Mouse (Mus musculus): ENCODE data around the gene Amh. TPM values are rescaled to one million over a fixed set of nuclear protein-coding genes. Genes with fewer than 3 reads are reported as not detected.

Gene Amh
- 0.09 TPM in 1 of 2 replicates, not detected in the other for polyA plus RNA-seq (2015; fragmentation: Nextera tagmentation; extraction: Ambion mirVana)

- peaks cover 33% of the 10 kb centered on the region for H3K36me3 ChIP-seq (ENCODE audit: insufficient read depth, low read length)
- no peak within 1 kb of the TSS for H3K27ac ChIP-seq
- H3K9ac ChIP-seq (ENCODE audit: low read depth, low read length) = no peak within 1 kb of the TSS
- ATAC-seq (replicated peaks; ENCODE audit: low FRiP score, low read depth) (no peak), DNase-seq (ENCODE audit: low spot score) (no peak)
- 69% methylated on average over 6 of the region's 6 CpGs for WGBS
- TF ChIP-seq CTCF (IDR thresholded peaks at IDR 0.05; ENCODE audit: low read depth) = no peak
- no peaks in the 10 kb centered on the region for H3K27me3 ChIP-seq (ENCODE audit: insufficient read depth, low read length)
- H3K4me2 ChIP-seq (ENCODE audit: low read length) = no peak within 1 kb of the TSS
- H3K4me1 ChIP-seq (replicated peaks; ENCODE audit: insufficient read depth, low read length) = peaks cover 29% of the 10 kb centered on the region
- no peaks in the 10 kb centered on the region for H3K9me3 ChIP-seq (replicated peaks; ENCODE audit: low read length)
- no peak within 1 kb of the TSS for H3K4me3 ChIP-seq (replicated peaks; ENCODE audit: low read depth, low read length)
These were observed at the start of gene Amh for GRCm38 (mm10) chr10:80804916-80805315. Gene Amh (plus strand): TSS chr10:80805243.

- no peaks in the 10 kb centered on the region for H3K9me3 ChIP-seq (replicated peaks; ENCODE audit: low read length)
- TF ChIP-seq CTCF (IDR thresholded peaks at IDR 0.05; ENCODE audit: low read depth) = no peak
- peak overlapping the region; percentile 69 for H3K27ac ChIP-seq
- DNase-seq (ENCODE audit: low spot score) (no peak), ATAC-seq (replicated peaks; ENCODE audit: low FRiP score, low read depth) (no peak)
- H3K9ac ChIP-seq (ENCODE audit: low read depth, low read length) = peak overlapping the region; percentile 83
- peak overlapping the region; percentile 85 for H3K4me2 ChIP-seq (ENCODE audit: low read length)
- no peaks in the 10 kb centered on the region for H3K27me3 ChIP-seq (ENCODE audit: insufficient read depth, low read length)
- peak overlapping the region; percentile 86 for H3K4me3 ChIP-seq (replicated peaks; ENCODE audit: low read depth, low read length)
- peaks cover 24% of the 10 kb centered on the region for H3K4me1 ChIP-seq (replicated peaks; ENCODE audit: insufficient read depth, low read length)
- WGBS = under 1% methylated on average over 63 of the region's 75 CpGs
- H3K36me3 ChIP-seq (ENCODE audit: insufficient read depth, low read length) = no peaks in the 10 kb centered on the region
These were observed 49.6 kb upstream of the Amh start for GRCm38 (mm10) chr10:80755291-80756015.

DNA sequence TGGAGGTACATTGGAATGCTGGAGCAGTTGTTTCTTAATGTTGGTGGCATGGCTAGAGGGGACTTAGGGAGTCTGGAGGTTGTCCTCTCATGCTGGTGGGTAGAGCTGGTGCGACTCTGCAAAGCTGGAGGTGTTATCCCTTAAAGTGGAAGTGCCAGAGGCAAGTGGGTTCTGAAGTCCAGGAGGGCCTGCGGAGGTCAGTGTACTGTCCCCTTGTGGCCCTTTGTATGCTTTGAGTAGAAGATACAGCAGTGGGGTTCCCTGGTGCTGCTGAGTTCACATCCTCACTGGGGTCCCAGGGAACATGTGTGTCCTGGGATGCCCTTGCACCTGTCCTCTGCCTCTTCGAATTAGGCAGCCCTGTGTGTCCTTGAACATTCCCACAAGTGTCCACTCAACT lies 48.9 kb upstream of the Amh start:
- Histone ChIP-seq H3K9me3 (replicated peaks; ENCODE audit: low read length) (no peaks in the 10 kb centered on the region), H3K4me2 (ENCODE audit: low read length) (peak overlapping the region; percentile 85), H3K4me1 (replicated peaks; ENCODE audit: insufficient read depth, low read length) (peaks cover 29% of the 10 kb centered on the region), H3K9ac (ENCODE audit: low read depth, low read length) (peak overlapping the region; percentile 83), H3K36me3 (ENCODE audit: insufficient read depth, low read length) (no peaks in the 10 kb centered on the region), H3K4me3 (replicated peaks; ENCODE audit: low read depth, low read length) (peak overlapping the region; percentile 86), H3K27ac (no peak overlapping the region), H3K27me3 (ENCODE audit: insufficient read depth, low read length) (no peaks in the 10 kb centered on the region)
- WGBS = 22% methylated on average over 3 of the region's 3 CpGs
- ATAC-seq (replicated peaks; ENCODE audit: low FRiP score, low read depth) = no peak
- DNase-seq (ENCODE audit: low spot score) = peak; percentile 3
- TF ChIP-seq CTCF (IDR thresholded peaks at IDR 0.05; ENCODE audit: low read depth) = peak; percentile 25; the same call in 1 of the 2 replicates

GRCm38 (mm10) chr10:80756509-80756908 lies 48.5 kb upstream of the Amh start:
- peaks cover 31% of the 10 kb centered on the region for H3K4me1 ChIP-seq (replicated peaks; ENCODE audit: insufficient read depth, low read length)
- H3K4me3 ChIP-seq (replicated peaks; ENCODE audit: low read depth, low read length) = peak overlapping the region; percentile 86
- no peak for DNase-seq (ENCODE audit: low spot score)
- no peak for TF ChIP-seq CTCF (IDR thresholded peaks at IDR 0.05; ENCODE audit: low read depth)
- ATAC-seq (replicated peaks; ENCODE audit: low FRiP score, low read depth) = no peak
- no peak overlapping the region for H3K27ac ChIP-seq
- H3K9ac ChIP-seq (ENCODE audit: low read depth, low read length) = peak overlapping the region; percentile 83
- peak overlapping the region; percentile 85 for H3K4me2 ChIP-seq (ENCODE audit: low read length)
- H3K9me3 ChIP-seq (replicated peaks; ENCODE audit: low read length) = no peaks in the 10 kb centered on the region
- no peaks in the 10 kb centered on the region for H3K36me3 ChIP-seq (ENCODE audit: insufficient read depth, low read length)
- no peaks in the 10 kb centered on the region for H3K27me3 ChIP-seq (ENCODE audit: insufficient read depth, low read length)
- WGBS = 52% methylated on average over 2 of the region's 2 CpGs

GRCm38 (mm10) chr10:80756967-80757366 lies 48.1 kb upstream of the Amh start:
- Histone ChIP-seq H3K4me3 (replicated peaks; ENCODE audit: low read depth, low read length) (no peak overlapping the region), H3K27ac (peak overlapping the region; percentile 13; the same call in 1 of the 2 replicates), H3K9me3 (replicated peaks; ENCODE audit: low read length) (no peaks in the 10 kb centered on the region), H3K36me3 (ENCODE audit: insufficient read depth, low read length) (no peaks in the 10 kb centered on the region), H3K4me1 (replicated peaks; ENCODE audit: insufficient read depth, low read length) (peaks cover 35% of the 10 kb centered on the region), H3K27me3 (ENCODE audit: insufficient read depth, low read length) (no peaks in the 10 kb centered on the region), H3K4me2 (ENCODE audit: low read length) (peak overlapping the region; percentile 85), H3K9ac (ENCODE audit: low read depth, low read length) (peak overlapping the region; percentile 83; the same call in 1 of the 2 replicates)
- WGBS = 51% methylated on average over 4 of the region's 4 CpGs
- no peak for TF ChIP-seq CTCF (IDR thresholded peaks at IDR 0.05; ENCODE audit: low read depth)
- DNase-seq (ENCODE audit: low spot score) (no peak), ATAC-seq (replicated peaks; ENCODE audit: low FRiP score, low read depth) (no peak)

GRCm38 (mm10) chr10:80757717-80758116 lies 47.3 kb upstream of the Amh start:
- DNase-seq (ENCODE audit: low spot score) (peak; percentile 78), ATAC-seq (replicated peaks; ENCODE audit: low FRiP score, low read depth) (peak; percentile 52)
- no peaks in the 10 kb centered on the region for H3K36me3 ChIP-seq (ENCODE audit: insufficient read depth, low read length)
- WGBS = 25% methylated on average over 5 of the region's 5 CpGs
- no peak overlapping the region for H3K9ac ChIP-seq (ENCODE audit: low read depth, low read length)
- peak; percentile 78 for TF ChIP-seq CTCF (IDR thresholded peaks at IDR 0.05; ENCODE audit: low read depth)
- no peaks in the 10 kb centered on the region for H3K9me3 ChIP-seq (replicated peaks; ENCODE audit: low read length)
- H3K4me2 ChIP-seq (ENCODE audit: low read length) = 0 out of 2 replicates have a peak overlapping the region, but pooled peaks have one; percentile 85
- 0 out of 2 replicates have a peak overlapping the region, but pooled peaks have one; percentile 6 for H3K27ac ChIP-seq
- peaks cover 29% of the 10 kb centered on the region for H3K4me1 ChIP-seq (replicated peaks; ENCODE audit: insufficient read depth, low read length)
- no peak overlapping the region for H3K4me3 ChIP-seq (replicated peaks; ENCODE audit: low read depth, low read length)
- H3K27me3 ChIP-seq (ENCODE audit: insufficient read depth, low read length) = no peaks in the 10 kb centered on the region

All from kidney, postnatal 0 days (tissue).